Mouse (Mus musculus) activated CD4-positive, CD25-positive, alpha-beta regulatory T cell, adult 4 months (primary cell): Measurements from ENCODE around the gene Asnsd1. TPM values are rescaled to one million over a fixed set of nuclear protein-coding genes. Genes with fewer than 3 reads are reported as not detected.

Source experiments
- polyA plus RNA-seq, 2 experiments: library from polyadenylated mRNA; unstranded; fragments of 100-300 nt; shearing (Covaris generic); gene quantifications; one replicate each; pipeline ENCODE4 v1.2.1; 2017

Gene Asnsd1
- polyA plus RNA-seq, 2 experiments from 2014 or later = 56.8 to 68.4 TPM

Other genes with a start within 250 kb of the Asnsd1 start
- not detected for gene 1700019A02Rik, start 165.1 kb downstream of the Asnsd1 start, polyA plus RNA-seq
- gene Pms1, start 55.7 kb downstream of the Asnsd1 start, polyA plus RNA-seq = 10 to 100 TPM; 25.1 to 32.1 TPM
- 10 to 100 TPM; 64.8 to 81.9 TPM for gene Ormdl1, start 55.7 kb downstream of the Asnsd1 start, polyA plus RNA-seq
- under 1 TPM in 1 of 2 experiments, not detected in 1; 0.63 TPM for gene Gm28778, start 55.6 kb downstream of the Asnsd1 start, polyA plus RNA-seq
- 10 to 100 TPM; 15.7 to 19.3 TPM for gene Osgepl1, start 39.1 kb downstream of the Asnsd1 start, polyA plus RNA-seq
- 10 to 100 TPM in 1 of 2 experiments, not detected in 1; 20.4 TPM for gene Asdurf, start 133 bp downstream of the Asnsd1 start, polyA plus RNA-seq
- gene Gm28551, start 85 bp downstream of the Asnsd1 start, polyA plus RNA-seq = under 1 TPM; 0.28 to 0.62 TPM